Mouse (Mus musculus): Measurements from ENCODE around the gene Cdk2ap1.

DNA sequence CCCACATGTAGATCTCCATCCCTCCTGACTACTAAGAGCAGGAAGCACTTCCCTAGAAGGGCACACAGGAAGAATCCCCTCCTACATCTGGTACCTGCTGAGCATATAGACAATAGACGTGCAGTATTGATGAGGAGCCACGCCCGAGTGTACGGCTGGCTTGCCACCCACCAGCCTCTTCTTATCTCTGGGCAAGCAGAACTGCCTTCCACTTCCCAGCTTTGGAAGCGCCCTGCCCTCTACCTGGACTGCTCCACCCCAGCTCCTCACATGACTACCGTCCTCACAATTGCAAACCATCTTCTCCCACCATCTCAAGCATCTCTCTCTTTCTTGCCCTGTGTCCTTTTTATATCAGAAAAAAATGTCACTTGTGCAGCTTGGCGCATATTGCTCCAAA lies 45.2 kb downstream of the Cdk2ap1 start:
- no peak for TF ChIP-seq POLR2A (IDR thresholded peaks at IDR 0.05; ENCODE audit: borderline replicate concordance, extremely low read depth, insufficient read depth, insufficient read length, poor library complexity, severe bottlenecking)
- TF ChIP-seq CTCF (IDR thresholded peaks at IDR 0.05; ENCODE audit: borderline replicate concordance, extremely low read depth, insufficient read depth, insufficient read length): no peak
